Mouse (Mus musculus) embryonic fibroblast, embryonic 13.5 days (primary cell): ENCODE data around the gene Olfr1404.

Experiments
- CTCF ChIP-seq: IDR thresholded peaks from 2 replicates; pipeline ENCODE4 v1.5.1; 2011; ENCODE audit warnings: mild to moderate bottlenecking, control low read depth, low read length, moderate library complexity, borderline replicate concordance; ENCODE audit not compliant: insufficient read depth
- POLR2A ChIP-seq: IDR thresholded peaks from 2 replicates; pipeline ENCODE4 v1.6.1; 2011; ENCODE audit warnings: low read depth, mild to moderate bottlenecking, control low read depth, low read length, moderate library complexity

GRCm38 (mm10) chr1:173227081-173227480, 14.9 kb downstream of the Olfr1404 start, which contains the start of gene Fcer1a:
- no peak for TF ChIP-seq POLR2A
- no peak for TF ChIP-seq CTCF
